Mouse (Mus musculus) fibroblast of lung, adult 2 months (primary cell): ENCODE results near the gene Mical2.

Experiments
- DNase-seq: peaks from one replicate; pipeline ENCODE4 v3.0.0-alpha.2; 2011; ENCODE audit warnings: low read depth

Mical2 gene

DNA sequence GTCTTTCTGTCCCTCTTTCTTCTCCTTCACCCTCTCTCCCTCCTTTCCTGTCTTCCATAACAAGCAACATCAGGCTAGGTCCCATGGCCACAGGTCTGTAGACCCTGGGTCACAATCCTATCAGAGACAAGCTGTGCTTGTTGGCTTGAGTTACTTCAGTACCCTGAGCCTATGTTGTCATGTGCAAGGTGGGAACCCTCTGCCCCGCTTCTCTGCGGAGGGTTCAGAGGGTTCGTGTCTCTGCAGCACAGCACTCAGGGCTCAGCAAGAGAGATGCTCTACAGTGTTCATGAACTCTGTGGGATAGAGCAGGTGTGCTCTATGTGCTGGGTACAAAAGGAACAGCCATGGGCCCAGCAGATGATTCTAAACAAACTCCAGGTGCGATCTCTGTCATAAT is 16.0 kb upstream of the Mical2 start:
- no peak for DNase-seq

GRCm38 (mm10) chr7:112212921-112213721 is 12.5 kb upstream of the Mical2 start:
- DNase-seq: no peak

DNA sequence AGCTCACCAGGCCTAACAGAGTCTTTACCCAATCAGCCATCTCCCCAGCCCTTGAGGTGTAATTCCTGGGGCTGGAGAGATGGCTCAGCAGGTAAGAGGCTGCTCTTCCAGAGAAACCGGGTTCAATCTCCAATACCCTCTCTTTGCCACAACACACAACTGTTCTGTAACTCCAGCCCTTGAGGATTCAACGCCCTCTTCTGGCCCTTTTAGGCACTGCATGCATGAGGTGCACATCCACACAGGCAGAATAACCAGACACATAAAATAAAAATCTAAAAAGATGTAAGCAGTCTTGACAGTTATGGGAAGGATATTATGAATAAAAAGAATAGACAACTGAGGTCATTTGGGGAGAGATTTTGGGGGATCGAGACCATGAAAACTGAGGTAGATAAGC is 9.8 kb upstream of the Mical2 start:
- DNase-seq: no peak

GRCm38 (mm10) chr7:112216720-112217119 is 8.9 kb upstream of the Mical2 start:
- no peak for DNase-seq

DNA sequence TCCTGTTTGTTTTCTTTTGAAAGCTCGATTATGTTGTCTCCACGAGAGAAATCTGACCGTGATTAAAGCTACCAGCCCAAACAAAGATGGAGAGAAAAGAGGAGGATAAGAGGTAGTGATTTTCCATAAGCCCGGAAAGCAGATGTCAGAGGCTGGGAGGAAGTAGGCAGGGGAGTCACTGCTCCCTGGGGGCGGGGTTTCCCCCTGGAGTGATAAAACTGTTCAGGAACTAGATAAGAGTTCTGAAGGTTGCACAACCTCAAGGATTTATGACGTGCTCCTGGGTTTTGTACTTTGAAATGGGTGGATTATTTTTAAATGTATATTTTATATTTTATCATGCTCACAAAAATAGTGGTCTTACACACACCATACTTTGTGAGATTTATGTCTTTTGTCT is 8.4 kb upstream of the Mical2 start:
- no peak for DNase-seq

DNA sequence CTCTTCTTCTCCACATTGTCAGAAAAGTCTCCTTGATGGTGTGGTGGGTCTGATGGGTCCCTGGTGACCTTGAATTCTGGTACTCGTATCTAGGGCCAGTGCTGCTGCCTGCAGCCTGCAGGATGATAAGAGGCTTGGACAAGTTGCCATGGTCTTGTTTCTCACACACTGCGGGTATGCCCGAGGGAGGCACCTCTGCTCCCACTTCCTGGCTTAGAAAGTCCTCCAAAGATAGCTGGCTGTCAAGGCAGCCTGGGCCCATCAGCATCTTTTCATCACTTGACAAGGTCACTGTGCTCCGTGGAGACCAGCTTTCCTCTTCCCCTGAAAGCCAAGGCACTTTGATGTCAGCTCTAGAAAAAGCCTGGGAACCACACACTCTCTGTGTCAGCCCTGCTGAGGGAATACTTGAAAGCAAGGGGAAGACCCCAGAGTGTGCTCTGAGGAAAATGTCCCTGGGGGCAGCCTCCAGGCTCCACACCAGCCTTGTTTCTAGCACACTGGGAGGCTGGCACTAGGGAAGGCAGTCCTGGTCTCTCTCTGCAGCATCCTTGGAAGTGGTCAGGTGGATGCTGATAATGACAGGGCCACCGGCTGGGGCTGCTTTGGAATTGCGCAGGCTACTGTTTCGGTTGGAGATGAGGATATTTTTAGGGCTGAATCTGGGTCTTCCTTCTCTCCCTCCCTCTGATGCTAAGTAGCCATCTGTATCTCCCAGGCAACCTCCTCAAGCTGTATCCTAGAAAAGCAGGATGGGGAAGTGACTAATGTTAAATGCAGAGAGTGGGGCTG is 2.7 kb upstream of the Mical2 start:
- no peak for DNase-seq

- no peak for DNase-seq
Observed at GRCm38 (mm10) chr7:112224854-112225253, 802 bp upstream of the Mical2 start.

DNA sequence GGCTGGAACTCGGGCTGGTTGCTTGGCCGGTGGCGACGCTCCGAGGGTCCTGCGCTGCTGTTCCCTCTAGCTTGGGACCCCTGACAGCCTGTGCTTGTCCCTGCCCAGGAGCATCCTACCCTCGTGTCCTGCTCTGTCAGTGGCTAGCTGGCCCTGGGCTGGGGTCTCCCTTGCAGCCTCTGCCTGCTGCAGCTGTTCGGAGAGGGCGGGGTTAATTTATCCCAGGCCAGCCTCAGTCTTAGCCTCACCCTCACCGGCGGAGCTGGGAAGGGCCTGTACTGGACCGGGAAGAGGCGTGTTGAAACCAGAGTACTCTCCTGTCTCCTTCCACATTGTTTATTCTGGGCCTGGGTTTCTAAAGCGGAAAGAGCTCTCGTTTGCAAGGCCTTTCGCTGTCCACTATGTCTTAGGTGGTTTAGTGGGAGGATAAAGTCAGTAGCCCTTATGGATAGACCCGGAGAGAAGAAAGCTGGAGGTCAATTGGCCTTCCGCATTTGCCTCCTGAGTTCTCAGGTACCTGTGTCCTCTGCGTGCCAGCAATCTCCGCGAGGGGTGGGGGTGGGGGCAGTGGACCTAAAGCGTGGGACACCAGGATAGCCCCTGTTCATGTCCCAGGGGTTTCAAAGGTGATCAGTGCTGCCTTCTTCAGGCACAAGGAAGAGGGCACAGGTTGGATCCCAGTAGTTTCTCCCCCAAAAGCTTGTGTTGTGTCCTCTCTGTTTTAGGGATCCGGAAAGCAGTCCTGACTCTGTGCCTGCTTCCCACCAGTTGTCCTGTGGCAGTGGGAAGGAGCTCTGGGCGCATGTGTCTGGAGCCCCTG is 1.0 kb downstream of the Mical2 start:
- no peak for DNase-seq

DNA sequence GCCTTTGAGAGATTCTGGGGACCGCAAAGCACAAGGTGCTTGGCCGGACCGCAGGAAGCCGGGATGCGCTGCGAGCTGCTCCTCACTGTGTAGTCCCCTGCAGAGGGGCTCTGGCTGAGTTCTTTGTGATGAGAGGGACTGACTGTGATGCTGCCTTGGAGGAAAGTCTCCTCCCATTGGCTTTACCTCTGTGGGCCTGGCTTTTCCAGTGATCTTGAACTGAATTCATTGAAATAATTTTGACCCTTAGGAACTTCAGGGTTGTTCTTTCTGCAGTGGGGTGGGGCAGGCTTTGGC is 1.6 kb downstream of the Mical2 start:
- DNase-seq: no peak

DNA sequence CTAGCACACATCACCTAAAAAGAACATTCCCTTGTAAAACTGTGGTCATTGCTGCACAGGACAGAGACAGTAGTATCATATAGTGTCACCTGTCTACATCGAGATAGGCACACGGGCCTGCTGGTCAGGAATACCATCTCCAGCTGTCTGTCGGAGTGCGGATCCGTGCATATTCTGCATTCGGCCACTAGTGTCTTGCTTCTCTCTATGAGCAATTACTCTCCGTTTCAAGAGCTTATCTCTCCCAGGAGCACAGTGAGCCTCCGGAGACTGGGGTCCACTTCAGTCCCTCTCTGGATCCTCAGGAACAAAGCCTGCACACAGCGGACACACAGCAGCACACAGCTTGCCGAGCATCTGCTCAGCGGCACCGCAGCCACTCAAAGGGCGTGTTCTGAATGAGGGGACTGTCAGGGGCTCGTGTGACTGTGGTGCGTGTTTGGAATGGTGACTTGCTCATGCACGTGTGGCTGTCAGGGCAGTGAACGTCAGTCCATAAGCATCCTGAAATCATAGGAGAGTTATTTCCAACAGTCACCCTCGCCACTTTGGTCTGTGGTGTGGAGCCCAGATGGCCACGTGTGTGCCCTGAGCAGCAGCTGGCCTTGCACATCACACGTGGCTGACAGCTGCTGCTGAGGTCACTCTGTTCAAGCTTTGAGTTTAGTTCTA is 3.3 kb downstream of the Mical2 start:
- no peak for DNase-seq

- no peak for DNase-seq
Observed at GRCm38 (mm10) chr7:112231731-112232130, 6.1 kb downstream of the Mical2 start.

- DNase-seq: no peak
Observed at GRCm38 (mm10) chr7:112233345-112234005, 7.8 kb downstream of the Mical2 start.

DNA sequence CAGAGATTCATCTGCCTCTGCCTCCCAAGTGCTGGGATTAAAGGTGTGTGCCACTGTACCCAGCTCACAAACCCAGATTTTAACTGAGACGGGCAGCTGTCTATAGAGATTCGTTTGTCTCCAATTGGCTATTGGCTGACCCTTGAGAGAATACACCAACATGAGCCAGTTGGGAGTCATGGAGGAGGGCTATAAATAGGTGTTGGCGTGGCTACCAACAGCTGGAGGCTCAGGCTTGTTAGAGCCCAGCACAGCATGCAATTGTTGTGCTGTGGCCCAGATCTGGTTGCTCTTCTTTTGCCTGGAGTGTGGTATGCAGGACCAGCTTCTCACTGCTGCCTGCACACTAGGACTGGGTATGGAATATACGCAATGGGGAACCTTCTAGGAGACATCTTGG is 8.8 kb downstream of the Mical2 start:
- DNase-seq: no peak

GRCm38 (mm10) chr7:112235493-112235892 is 9.8 kb downstream of the Mical2 start:
- no peak for DNase-seq

DNA sequence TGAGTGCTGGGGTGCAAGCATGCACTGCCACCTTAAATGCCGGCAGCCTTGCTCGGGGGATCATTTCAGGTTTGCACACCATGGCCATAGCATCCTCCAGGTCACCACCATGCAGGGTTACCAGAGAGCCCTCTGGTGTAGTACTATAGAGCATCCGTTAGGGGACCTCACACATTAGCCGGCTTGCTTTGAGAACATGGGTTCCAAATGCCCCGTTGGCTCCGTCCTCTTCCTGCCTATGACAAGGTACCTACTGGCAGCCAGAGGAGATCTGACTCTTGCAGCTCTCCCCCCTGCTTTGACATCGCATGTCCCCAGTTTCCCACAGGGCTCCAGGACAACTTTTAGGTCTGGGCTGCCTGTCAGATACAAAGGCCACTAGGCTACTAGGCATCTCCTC is 11.6 kb downstream of the Mical2 start:
- DNase-seq: no peak

DNA sequence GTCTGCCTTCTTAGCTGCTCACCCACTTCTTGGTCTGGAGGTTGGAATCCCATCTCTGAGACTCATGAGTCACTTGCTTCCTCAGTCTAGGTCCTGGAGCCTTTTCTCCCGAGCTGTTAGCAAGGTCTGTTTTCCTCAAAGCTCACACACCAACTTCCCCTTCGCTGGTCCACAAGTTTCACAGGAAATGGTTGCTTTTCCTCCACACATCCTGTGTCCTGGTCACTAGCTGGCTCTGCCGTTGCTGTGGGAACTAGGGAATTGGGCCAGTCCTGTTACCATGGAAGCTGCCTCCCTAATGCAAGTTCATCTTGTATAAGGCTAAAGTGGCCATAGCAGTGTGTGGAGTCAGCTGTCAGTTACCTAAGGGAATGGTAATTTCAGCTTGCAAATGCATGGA is 12.2 kb downstream of the Mical2 start:
- no peak for DNase-seq

GRCm38 (mm10) chr7:112238768-112239728 is 13.4 kb downstream of the Mical2 start:
- DNase-seq: no peak

- DNase-seq: no peak
Observed at GRCm38 (mm10) chr7:112240748-112241147, 15.1 kb downstream of the Mical2 start.

- DNase-seq: no peak
Observed at GRCm38 (mm10) chr7:112241211-112241944, 15.7 kb downstream of the Mical2 start.

DNA sequence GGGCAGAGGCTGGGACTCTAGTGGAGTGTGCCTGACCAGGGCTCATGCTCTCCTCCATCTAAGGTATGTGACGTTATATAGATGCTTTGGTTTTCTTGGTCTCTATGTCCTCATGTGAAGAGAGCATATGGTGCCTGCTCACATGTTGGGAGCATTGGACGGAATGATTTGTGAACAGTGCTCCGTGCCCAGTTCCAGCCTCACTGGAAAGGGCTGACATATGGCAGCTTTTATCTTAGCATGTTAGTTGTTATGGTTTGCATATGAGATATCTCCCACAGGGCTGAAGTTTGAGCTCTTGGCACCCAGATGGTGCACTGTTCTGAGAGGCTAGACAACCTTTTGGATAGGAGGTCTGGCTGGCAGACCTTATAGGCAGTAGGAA is 16.3 kb downstream of the Mical2 start:
- DNase-seq: no peak
